Mouse (Mus musculus): Measurements from ENCODE around the gene Mapk6. TPM values are rescaled to one million over a fixed set of nuclear protein-coding genes. Genes with fewer than 3 reads are reported as not detected.

Mapk6 gene
- polyA plus RNA-seq (2012; rRNA removed) = 62.7 and 62.8 TPM in 2 replicates

GRCm38 (mm10) chr9:75409852-75410378 is at the start of gene Mapk6:
Gene Mapk6, minus strand, starts transcription at chr9:75410005.

GRCm38 (mm10) chr9:75440796-75441666 is 31.2 kb upstream of the Mapk6 start, which contains the start of gene Leo1:
Gene Leo1, plus strand, starts transcription at chr9:75441524.

GRCm38 (mm10) chr9:75347458-75347857 is 62.3 kb downstream of the Mapk6 start, which contains the start of gene Bcl2l10:
Gene Bcl2l10, plus strand, starts transcription at chr9:75347758.

Other genes with a start within 250 kb of the Mapk6 start
- 0.34 and 0.57 TPM in 2 replicates for gene Myo5c, start 178.0 kb downstream of the Mapk6 start, polyA plus RNA-seq (2012; rRNA removed)
- 75.8 and 79.3 TPM in 2 replicates for gene Gnb5, start 103.7 kb downstream of the Mapk6 start, polyA plus RNA-seq (2012; rRNA removed)
- gene Bcl2l10, start 62.2 kb downstream of the Mapk6 start, polyA plus RNA-seq (2012; rRNA removed) = 0.04 TPM in 1 of 2 replicates, not detected in the other
- 17.1 and 17.8 TPM in 2 replicates for gene Leo1, start 31.5 kb upstream of the Mapk6 start, polyA plus RNA-seq (2012; rRNA removed)
- 72.1 and 76.0 TPM in 2 replicates for gene Tmod3, start 149.7 kb upstream of the Mapk6 start, polyA plus RNA-seq (2012; rRNA removed)
- gene Tmod2, start 201.3 kb upstream of the Mapk6 start, polyA plus RNA-seq (2012; rRNA removed) = 93.5 and 98.1 TPM in 2 replicates
- 31.3 and 35.1 TPM in 2 replicates for gene Lysmd2, start 215.7 kb upstream of the Mapk6 start, polyA plus RNA-seq (2012; rRNA removed)